Mouse (Mus musculus): Measurements from ENCODE around the gene Arhgef12. TPM values are rescaled to one million over a fixed set of nuclear protein-coding genes. Genes with fewer than 3 reads are reported as not detected.

Arhgef12 gene
- total and polyA plus RNA-seq, 3 experiments: 34.8 to 150 (median 136) TPM

DNA sequence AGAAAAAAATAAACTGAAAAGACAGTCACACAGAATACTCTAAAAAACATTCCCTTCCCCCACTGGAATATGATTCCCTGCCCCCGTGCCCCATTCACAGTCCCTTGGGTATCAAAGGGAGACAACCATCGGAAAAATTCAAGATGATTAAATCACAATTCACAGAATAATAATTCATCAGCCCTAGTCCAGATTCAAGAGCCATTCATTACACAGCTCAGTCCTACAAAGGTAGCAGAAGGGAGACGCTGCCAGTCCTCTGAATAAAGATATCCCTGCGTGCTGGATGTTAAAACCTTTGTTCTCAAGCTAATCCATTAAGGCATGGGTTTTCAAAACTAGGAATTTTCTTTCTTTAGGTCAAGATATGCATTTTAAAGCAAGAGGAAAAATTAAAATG is 36.5 kb downstream of the Arhgef12 start:
- DNase-seq: no peak
- Histone ChIP-seq H3K4me3 (no peak overlapping the region), H3K36me3 (ENCODE audit: control insufficient read depth, insufficient read depth, low read length) (peaks cover 34% of the 10 kb centered on the region), H3K79me2 (replicated peaks; ENCODE audit: control insufficient read depth, insufficient read depth, low read length) (peaks cover 10% of the 10 kb centered on the region), H3K27me3 (ENCODE audit: control insufficient read depth, insufficient read depth, low read length) (no peaks in the 10 kb centered on the region), H3K27ac (no peak overlapping the region), H3K4me1 (ENCODE audit: control insufficient read depth, insufficient read depth, low read length) (peaks cover 23% of the 10 kb centered on the region), H3K9ac (ENCODE audit: low read depth, low read length) (no peak overlapping the region)
- TF ChIP-seq CTCF (IDR thresholded peaks at IDR 0.05) (no peak), EP300 (IDR thresholded peaks at IDR 0.05; ENCODE audit: insufficient read depth, low read depth, low read length) (no peak), POLR2A (IDR thresholded peaks at IDR 0.05; ENCODE audit: insufficient read depth, low read depth, low read length) (no peak)
- intact Hi-C loops (cut with DNase I): no loop called here
- WGBS: 52% methylated on average over 4 of the region's 4 CpGs

GRCm38 (mm10) chr9:43070153-43070552 is 36.9 kb downstream of the Arhgef12 start:
- peaks cover 33% of the 10 kb centered on the region for H3K36me3 ChIP-seq (ENCODE audit: control insufficient read depth, insufficient read depth, low read length)
- WGBS: 55% methylated on average over 2 of the region's 2 CpGs
- H3K9ac ChIP-seq (ENCODE audit: low read depth, low read length): no peak overlapping the region
- intact Hi-C loops (cut with DNase I): no loop called here
- no peak overlapping the region for H3K4me3 ChIP-seq
- no peak overlapping the region for H3K27ac ChIP-seq
- H3K27me3 ChIP-seq (ENCODE audit: control insufficient read depth, insufficient read depth, low read length): no peaks in the 10 kb centered on the region
- no peak for TF ChIP-seq CTCF (IDR thresholded peaks at IDR 0.05)
- no peak for TF ChIP-seq POLR2A (IDR thresholded peaks at IDR 0.05; ENCODE audit: insufficient read depth, low read depth, low read length)
- TF ChIP-seq EP300 (IDR thresholded peaks at IDR 0.05; ENCODE audit: insufficient read depth, low read depth, low read length): no peak
- peaks cover 20% of the 10 kb centered on the region for H3K4me1 ChIP-seq (ENCODE audit: control insufficient read depth, insufficient read depth, low read length)
- peaks cover 9% of the 10 kb centered on the region for H3K79me2 ChIP-seq (replicated peaks; ENCODE audit: control insufficient read depth, insufficient read depth, low read length)
- DNase-seq: no peak

GRCm38 (mm10) chr9:43067896-43068295 is 39.1 kb downstream of the Arhgef12 start:
- peaks cover 10% of the 10 kb centered on the region for H3K79me2 ChIP-seq (replicated peaks; ENCODE audit: control insufficient read depth, insufficient read depth, low read length)
- no peaks in the 10 kb centered on the region for H3K27me3 ChIP-seq (ENCODE audit: control insufficient read depth, insufficient read depth, low read length)
- H3K9ac ChIP-seq (ENCODE audit: low read depth, low read length): no peak overlapping the region
- TF ChIP-seq POLR2A (IDR thresholded peaks at IDR 0.05; ENCODE audit: insufficient read depth, low read depth, low read length) (no peak), CTCF (IDR thresholded peaks at IDR 0.05) (no peak)
- H3K27ac ChIP-seq: no peak overlapping the region
- H3K4me3 ChIP-seq: no peak overlapping the region
- intact Hi-C loops (cut with DNase I): no loop called here
- DNase-seq: no peak
- WGBS: 43% methylated on average over 3 of the region's 3 CpGs
- H3K36me3 ChIP-seq (ENCODE audit: control insufficient read depth, insufficient read depth, low read length): peaks cover 35% of the 10 kb centered on the region
- H3K4me1 ChIP-seq (ENCODE audit: control insufficient read depth, insufficient read depth, low read length): peaks cover 21% of the 10 kb centered on the region

DNA sequence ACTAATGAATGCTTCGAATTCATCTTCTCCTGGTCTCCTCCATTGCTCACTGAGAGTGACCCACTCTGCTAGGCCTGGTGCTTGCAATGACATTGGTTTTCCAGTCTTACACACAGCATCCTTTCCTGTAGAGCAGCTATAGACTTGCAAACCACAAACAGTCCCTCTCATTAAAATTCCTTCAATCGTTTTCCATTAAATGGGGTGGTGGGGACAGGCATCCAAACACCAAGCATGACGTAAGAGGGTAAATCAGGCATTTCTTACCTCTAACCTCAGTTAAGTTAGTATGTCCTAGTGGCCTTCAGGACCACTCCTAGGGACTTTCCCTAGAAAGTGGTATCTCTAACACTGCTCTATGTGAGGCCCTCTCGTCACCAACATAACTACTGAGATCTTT is 41.8 kb downstream of the Arhgef12 start:
- no peak overlapping the region for H3K4me3 ChIP-seq
- H3K9ac ChIP-seq (ENCODE audit: low read depth, low read length): no peak overlapping the region
- DNase-seq: no peak
- peaks cover 10% of the 10 kb centered on the region for H3K79me2 ChIP-seq (replicated peaks; ENCODE audit: control insufficient read depth, insufficient read depth, low read length)
- H3K4me1 ChIP-seq (ENCODE audit: control insufficient read depth, insufficient read depth, low read length): peaks cover 22% of the 10 kb centered on the region
- intact Hi-C loops (cut with DNase I): no loop called here
- WGBS: 70% methylated on average over 4 of the region's 4 CpGs
- TF ChIP-seq CTCF (IDR thresholded peaks at IDR 0.05) (no peak), EP300 (IDR thresholded peaks at IDR 0.05; ENCODE audit: insufficient read depth, low read depth, low read length) (no peak), POLR2A (IDR thresholded peaks at IDR 0.05; ENCODE audit: insufficient read depth, low read depth, low read length) (no peak)
- no peaks in the 10 kb centered on the region for H3K27me3 ChIP-seq (ENCODE audit: control insufficient read depth, insufficient read depth, low read length)
- H3K27ac ChIP-seq: no peak overlapping the region
- H3K36me3 ChIP-seq (ENCODE audit: control insufficient read depth, insufficient read depth, low read length): peaks cover 31% of the 10 kb centered on the region

- no peak for DNase-seq
- H3K79me2 ChIP-seq (replicated peaks; ENCODE audit: control insufficient read depth, insufficient read depth, low read length): peaks cover 6% of the 10 kb centered on the region
- H3K27me3 ChIP-seq (ENCODE audit: control insufficient read depth, insufficient read depth, low read length): no peaks in the 10 kb centered on the region
- no peak overlapping the region for H3K9ac ChIP-seq (ENCODE audit: low read depth, low read length)
- intact Hi-C loops (cut with DNase I): no loop called here
- H3K36me3 ChIP-seq (ENCODE audit: control insufficient read depth, insufficient read depth, low read length): peaks cover 16% of the 10 kb centered on the region
- peaks cover 12% of the 10 kb centered on the region for H3K4me1 ChIP-seq (ENCODE audit: control insufficient read depth, insufficient read depth, low read length)
- TF ChIP-seq POLR2A (IDR thresholded peaks at IDR 0.05; ENCODE audit: insufficient read depth, low read depth, low read length) (no peak), CTCF (IDR thresholded peaks at IDR 0.05) (no peak), EP300 (IDR thresholded peaks at IDR 0.05; ENCODE audit: insufficient read depth, low read depth, low read length) (no peak)
- 22% methylated on average over 1 of the region's 1 CpGs for WGBS
- H3K27ac ChIP-seq: no peak overlapping the region
- H3K4me3 ChIP-seq: no peak overlapping the region
Observed at GRCm38 (mm10) chr9:43061545-43061944, 45.5 kb downstream of the Arhgef12 start.

DNA sequence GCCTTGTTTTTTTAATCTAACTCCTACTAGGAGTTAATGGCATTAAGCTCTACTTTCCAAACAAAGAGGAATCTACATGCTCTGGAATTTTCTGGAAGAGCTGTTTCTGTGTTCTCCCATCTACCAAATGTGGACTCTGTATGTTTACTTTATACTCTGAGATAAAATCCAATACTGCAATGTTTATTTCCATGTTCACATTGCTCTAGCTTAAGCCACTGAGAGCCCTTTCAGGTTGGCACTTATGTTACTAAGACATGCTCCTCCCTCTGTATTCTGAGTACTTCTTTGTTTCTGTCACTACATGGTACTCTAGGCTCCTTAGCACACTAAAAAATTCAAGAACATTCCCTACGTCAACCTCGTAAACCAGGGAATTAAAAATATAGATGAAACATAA is 56.6 kb downstream of the Arhgef12 start:
- 90% methylated on average over 2 of the region's 2 CpGs for WGBS
- Histone ChIP-seq H3K79me2 (replicated peaks; ENCODE audit: control insufficient read depth, insufficient read depth, low read length) (peaks cover 10% of the 10 kb centered on the region), H3K4me3 (no peak overlapping the region), H3K27me3 (ENCODE audit: control insufficient read depth, insufficient read depth, low read length) (no peaks in the 10 kb centered on the region), H3K36me3 (ENCODE audit: control insufficient read depth, insufficient read depth, low read length) (peaks cover 23% of the 10 kb centered on the region), H3K9ac (ENCODE audit: low read depth, low read length) (no peak overlapping the region), H3K27ac (no peak overlapping the region), H3K4me1 (ENCODE audit: control insufficient read depth, insufficient read depth, low read length) (peaks cover 5% of the 10 kb centered on the region)
- intact Hi-C loops (cut with DNase I): no loop called here
- no peak for TF ChIP-seq CTCF (IDR thresholded peaks at IDR 0.05)
- TF ChIP-seq EP300 (IDR thresholded peaks at IDR 0.05; ENCODE audit: insufficient read depth, low read depth, low read length): no peak
- TF ChIP-seq POLR2A (IDR thresholded peaks at IDR 0.05; ENCODE audit: insufficient read depth, low read depth, low read length): no peak
- no peak for DNase-seq

All from heart, adult 2 months (tissue).